Mouse (Mus musculus): ENCODE measurements at regions not wholly inside any gene's neighbourhood (a gene's known extent, or its start where the extent isn't known, plus 50 kb on each side); places are given as distances from the start of the nearest gene placed in this dataset.
A peak's percentile ranks its signal among the peaks of the same experiment; 100 is the strongest.

DNA sequence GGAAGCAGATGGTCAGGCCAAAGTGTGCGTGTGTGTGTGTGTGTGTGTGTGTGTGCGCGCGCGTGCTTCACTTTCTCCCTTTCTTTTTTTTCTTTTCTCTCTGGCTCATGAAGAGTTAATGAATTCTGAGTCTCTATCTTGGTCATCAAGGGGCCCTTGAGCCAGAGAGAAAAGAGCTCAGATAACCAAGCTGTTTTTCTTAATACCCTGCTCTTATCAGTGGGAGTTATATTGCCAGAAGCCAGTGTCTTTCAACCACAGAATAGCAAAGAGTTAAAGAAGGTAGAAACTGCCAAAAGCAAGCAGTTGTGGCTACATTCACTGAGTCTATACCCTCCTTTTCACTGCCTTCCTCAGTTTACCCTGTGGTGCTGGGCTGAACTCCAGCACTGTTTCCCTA, 60.6 kb upstream of the Dapk1 start:
- TF ChIP-seq EP300 (IDR thresholded peaks at IDR 0.05; ENCODE audit: low read depth) (peak; percentile 58; the same call in 1 of the 2 replicates), CTCF (IDR thresholded peaks at IDR 0.05; ENCODE audit: low read depth) (no peak)

Measured in liver, postnatal 0 days (tissue).